Mouse (Mus musculus) colon, adult 2 months (tissue): ENCODE measurements around the gene Vamp8. TPM values are rescaled to one million over a fixed set of nuclear protein-coding genes. Genes with fewer than 3 reads are reported as not detected.

Experiments used
- polyA plus RNA-seq: library from polyadenylated mRNA; depleted of rRNA; stranded (reverse); fragments of >200 nt; gene quantifications from 2 replicates; pipeline ENCODE4 v1.2.3, GENCODE M21; 2012; rRNA removed

Vamp8 gene
- polyA plus RNA-seq = 144 and 190 TPM in 2 replicates

DNA sequence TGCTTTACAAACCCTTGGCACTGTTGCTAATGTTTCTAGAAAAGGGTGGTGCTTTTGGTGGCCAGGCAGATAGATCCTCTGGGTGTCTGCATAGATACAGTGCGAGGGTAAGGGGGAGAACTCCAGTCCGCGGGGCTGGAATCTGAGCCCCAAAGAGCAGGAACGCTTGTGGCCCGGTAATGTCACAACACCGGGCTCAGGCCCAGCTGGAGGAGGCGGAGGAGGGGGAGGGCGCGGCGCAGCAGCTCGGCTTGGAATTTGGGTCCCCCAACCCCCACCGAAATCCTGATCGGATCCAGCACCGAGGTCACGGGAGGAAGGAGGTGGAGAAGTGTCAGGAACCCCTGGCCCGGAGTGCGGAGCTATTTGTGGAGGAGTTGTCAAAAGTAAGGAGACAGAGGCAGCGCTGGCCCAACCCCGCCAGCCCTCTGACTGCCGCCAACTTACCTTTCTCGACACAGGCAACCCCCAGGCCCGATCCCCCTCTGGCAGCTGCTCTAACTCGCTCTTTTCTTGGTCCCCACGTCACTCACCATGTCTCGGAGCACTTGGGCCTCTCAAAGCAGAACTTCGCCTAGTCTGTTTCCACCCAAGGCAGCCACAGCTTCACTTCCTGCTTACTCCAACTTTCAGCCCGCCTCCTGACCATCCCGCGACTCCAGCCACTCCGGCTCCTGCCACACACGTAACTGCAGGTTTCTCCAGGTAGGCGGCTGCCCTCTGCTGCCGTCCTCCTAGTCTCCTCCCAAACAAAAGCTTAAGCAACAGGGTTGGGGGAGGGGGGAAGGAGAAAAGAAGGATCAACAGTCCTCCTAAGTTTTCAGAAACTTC is at the start of gene Vamp8:
TSS of gene Vamp8 (minus strand) at position 763 of the 831 bp plus-strand sequence.

DNA sequence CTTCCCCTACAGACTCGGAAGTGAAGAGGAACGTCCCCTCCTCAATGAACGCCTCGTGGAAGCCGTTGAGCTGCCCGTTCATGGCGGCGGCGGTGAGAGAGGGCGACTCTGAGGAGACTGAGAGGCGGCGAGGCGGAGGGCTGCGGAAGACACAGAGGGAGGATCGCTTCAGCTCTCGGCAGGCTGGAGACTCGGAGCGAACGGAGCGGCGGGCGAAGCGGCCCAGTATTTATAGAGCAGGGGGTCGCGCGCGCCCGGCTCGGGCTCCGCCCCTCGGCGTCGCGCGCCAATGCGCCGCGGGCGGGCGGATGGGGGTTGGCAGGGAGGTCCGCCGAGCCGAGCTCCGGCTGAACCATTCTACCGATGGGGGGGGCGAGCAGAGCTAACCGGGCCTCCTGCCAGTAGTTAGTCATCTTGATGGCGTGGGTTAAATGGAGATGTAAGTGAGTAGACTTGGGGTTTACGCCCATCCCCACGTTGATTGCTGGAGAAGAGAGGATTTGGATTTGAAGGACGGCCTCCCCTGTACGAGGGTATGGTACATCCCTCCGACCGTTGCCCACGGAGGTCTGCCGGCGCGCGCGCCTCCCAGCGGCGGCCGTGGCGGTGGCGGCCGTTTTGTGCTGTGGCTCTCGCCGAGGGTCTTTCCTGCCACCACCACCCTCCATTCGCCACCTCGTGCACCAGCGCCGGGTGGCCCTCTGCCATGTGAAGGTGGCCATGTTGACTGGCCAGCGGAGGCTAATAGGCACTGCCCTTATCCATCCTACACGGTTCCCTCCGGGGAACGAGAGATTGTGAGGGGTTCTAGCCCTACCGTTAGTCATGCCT is 49.1 kb upstream of the Vamp8 start, which contains the start of gene Mat2a:
TSS of gene Mat2a (minus strand) at position 204 of the 831 bp plus-strand sequence.

DNA sequence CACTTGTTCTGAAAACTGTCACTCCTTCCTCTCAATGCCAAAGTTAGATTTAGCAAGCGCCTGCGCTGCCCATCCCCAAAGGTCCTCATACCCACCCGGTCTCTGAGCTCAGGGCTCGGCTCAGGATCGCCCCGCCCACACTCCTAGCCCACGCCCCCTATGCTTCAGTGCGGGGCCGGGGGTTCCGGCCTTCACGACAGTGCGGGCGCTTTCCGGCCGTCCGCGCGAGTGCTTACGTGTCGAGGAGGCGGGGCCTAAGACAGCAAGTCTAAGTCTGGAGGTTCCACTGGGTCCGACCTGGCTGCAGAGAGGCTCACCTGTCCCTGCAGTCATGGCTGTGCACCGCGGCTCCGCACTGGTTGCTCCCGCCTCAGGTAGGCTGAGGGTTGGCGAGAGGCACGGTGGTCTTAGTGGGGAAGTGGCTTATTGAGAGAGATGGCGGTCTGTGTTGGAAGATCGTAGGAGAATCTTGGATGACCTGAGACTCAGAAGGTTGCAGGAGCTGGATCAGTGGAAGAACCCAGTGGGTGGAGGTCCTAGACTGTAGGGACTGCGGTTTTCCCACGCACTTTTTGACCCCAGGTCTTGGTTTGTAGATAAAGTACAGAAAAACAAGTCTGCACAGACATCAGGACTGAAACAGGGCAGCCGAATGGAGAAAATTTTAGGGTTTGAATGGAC is 23.7 kb upstream of the Vamp8 start, which contains the start of gene Ggcx:
TSS of gene Ggcx (plus strand) at position 233 of the 681 bp plus-strand sequence.

GRCm38 (mm10) chr6:72380131-72380770 is 10.3 kb downstream of the Vamp8 start, which contains the start of gene Vamp5:
Gene Vamp5 (minus strand): TSS chr6:72380468.

DNA sequence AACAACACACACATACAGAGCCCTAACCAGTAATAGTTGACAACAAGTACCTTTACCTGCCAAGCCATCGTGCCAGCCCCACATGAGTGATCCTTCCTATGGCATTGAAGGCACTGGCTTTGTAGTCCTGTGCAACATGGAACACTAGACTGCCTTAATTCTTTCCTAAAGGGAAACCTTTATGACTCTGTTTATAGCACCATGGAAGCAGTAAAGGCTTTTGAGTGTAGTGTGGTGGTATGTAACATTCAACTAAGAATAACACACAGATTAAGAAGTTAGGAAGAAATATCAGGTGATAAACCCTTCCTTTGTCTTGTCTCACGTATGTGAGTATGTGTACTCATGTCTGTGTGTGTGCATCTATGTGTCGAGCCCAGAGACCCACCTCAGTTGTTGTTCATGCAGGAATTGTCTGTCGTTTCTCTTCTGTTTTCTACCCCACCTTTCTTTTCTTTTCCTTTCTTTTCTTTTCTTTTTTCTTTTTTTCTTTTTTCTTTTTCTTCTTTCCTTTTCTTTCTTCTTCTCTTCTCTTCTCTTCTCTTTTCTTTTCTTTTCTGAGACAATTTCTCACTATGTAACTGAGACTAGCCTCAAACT is 23.6 kb downstream of the Vamp8 start, which contains the start of gene Rnf181:
TSS of gene Rnf181 (minus strand) at position 113 of the 600 bp plus-strand sequence.

DNA sequence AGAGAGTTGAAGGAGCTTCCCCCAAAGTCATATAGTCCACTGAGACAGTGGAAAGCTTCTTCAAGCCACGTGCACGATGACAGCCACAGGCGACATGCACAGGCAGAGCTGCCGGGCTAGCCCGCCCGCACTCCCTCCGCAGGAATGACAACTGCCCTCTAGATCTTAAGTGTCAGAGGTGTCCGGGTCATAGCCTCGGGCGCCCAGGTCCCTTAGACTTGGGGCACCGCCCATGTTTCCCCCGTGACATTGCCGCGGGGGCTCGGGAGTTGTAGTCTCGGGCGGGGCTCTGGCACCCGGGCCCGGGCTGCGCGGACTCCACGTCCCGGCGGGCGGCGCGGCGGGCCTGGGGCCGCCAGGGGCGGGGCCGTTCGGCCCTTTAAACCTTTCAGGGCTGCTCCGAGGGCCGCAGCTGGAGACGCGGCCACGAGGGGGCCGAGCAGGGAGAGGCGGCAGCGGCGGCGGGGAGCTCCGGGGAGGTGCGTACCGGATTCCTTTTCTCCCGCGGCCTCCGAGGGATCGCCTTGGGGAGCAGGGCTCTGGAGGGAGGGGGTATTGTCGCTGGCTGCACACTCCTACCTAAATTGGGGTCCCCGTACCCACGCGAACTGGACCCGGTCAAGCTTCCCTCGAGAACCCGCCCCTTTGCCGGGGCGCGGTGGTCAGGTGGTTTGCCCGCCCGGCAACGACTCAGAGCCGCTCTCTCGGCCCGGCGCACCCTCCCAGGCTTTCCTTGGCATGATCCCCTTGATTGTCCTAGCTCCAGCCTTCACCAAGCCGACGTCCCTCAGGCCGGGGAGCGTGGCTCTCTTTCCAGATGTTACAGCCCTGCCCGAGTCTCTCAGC is 35.2 kb downstream of the Vamp8 start, which contains the start of gene Tmem150a:
TSS of gene Tmem150a (plus strand) at position 382 of the 846 bp plus-strand sequence.

DNA sequence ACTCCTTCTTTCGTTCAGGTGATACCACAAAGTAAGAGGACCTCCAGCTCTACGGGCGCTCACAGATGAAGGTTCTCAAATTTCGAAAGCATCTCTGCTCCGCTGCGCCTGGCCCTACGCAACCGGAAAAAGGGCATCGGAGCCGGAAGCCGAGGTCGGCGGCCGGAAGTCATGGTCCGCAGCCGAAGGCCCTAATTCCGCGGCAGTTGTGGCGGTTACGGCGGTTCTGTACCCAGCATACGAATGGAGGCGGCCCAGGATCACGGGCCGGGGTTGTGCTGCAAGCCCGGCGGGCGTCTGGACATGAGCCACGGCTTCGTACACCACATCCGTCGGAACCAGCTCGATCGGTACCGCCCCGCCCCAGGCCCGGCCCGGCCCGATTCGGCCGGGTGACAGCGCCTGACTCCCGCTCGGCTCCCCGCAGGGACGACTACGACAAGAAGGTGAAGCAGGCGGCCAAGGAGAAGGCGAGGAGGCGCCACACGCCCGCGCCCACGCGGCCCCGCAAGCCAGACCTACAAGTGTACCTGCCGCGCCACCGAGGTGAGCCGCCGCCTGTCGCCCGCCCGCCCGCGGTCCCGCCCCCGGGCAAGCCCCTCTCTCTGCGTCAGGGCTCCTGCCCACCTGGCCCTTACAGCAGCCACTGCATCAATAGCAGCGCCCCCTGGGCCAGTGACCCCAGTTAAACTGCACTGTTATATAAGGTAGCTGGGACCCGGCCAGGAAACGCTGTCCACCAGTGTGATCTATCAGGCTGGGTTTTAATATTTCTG is 43.1 kb downstream of the Vamp8 start, which contains the start of gene 0610030E20Rik:
TSS of gene 0610030E20Rik (plus strand) at position 152 of the 776 bp plus-strand sequence.

GRCm38 (mm10) chr6:72345074-72345567 is 45.4 kb downstream of the Vamp8 start, which contains the start of gene Usp39:
Gene Usp39 (minus strand): TSS chr6:72345184.

Other genes starting within 250 kb of the Vamp8 start
- gene Atoh8, start 155.1 kb downstream of the Vamp8 start, polyA plus RNA-seq = 10.7 and 12.6 TPM in 2 replicates
- 0.29 and 0.33 TPM in 2 replicates for gene Sftpb, start 86.1 kb downstream of the Vamp8 start, polyA plus RNA-seq
- gene Usp39, start 45.5 kb downstream of the Vamp8 start, polyA plus RNA-seq = 8.6 and 11.0 TPM in 2 replicates
- gene 0610030E20Rik, start 43.4 kb downstream of the Vamp8 start, polyA plus RNA-seq = 15.1 and 16.6 TPM in 2 replicates
- gene Tmem150a, start 35.3 kb downstream of the Vamp8 start, polyA plus RNA-seq = 15.4 TPM in 2 replicates
- gene Rnf181, start 23.7 kb downstream of the Vamp8 start, polyA plus RNA-seq = 63.2 and 74.9 TPM in 2 replicates
- 6.6 and 9.3 TPM in 2 replicates for gene Vamp5, start 10.2 kb downstream of the Vamp8 start, polyA plus RNA-seq
- gene Ggcx, start 23.6 kb upstream of the Vamp8 start, polyA plus RNA-seq = 19.9 and 25.5 TPM in 2 replicates
- 129 and 136 TPM in 2 replicates for gene Mat2a, start 48.9 kb upstream of the Vamp8 start, polyA plus RNA-seq
- 10.2 and 14.7 TPM in 2 replicates for gene Sh2d6, start 131.0 kb upstream of the Vamp8 start, polyA plus RNA-seq
- gene Capg, start 153.7 kb upstream of the Vamp8 start, polyA plus RNA-seq = 60.4 and 63.9 TPM in 2 replicates
- 15.4 and 18.6 TPM in 2 replicates for gene Elmod3, start 207.7 kb upstream of the Vamp8 start, polyA plus RNA-seq
- 55.1 and 57.3 TPM in 2 replicates for gene Retsat, start 207.8 kb upstream of the Vamp8 start, polyA plus RNA-seq
- gene Tgoln1, start 226.3 kb upstream of the Vamp8 start, polyA plus RNA-seq = 142 and 172 TPM in 2 replicates